Mouse (Mus musculus) ES-E14 (cell line): Measurements from ENCODE around the gene Itch.

Experiments
- CHD2 ChIP-seq: IDR thresholded peaks from 2 replicates; pipeline ENCODE4 v1.6.1; 2014; ENCODE audit warnings: mild to moderate bottlenecking, low read depth, low read length, inconsistent platforms
- HCFC1 ChIP-seq: IDR thresholded peaks from 2 replicates; pipeline ENCODE4 v1.6.1; 2012; ENCODE audit warnings: low read length, inconsistent platforms, borderline replicate concordance; ENCODE audit not compliant: insufficient read depth
- MAFK ChIP-seq: IDR thresholded peaks from 2 replicates; pipeline ENCODE4 v1.6.1; 2014; ENCODE audit warnings: mild to moderate bottlenecking, low read depth, low read length, inconsistent platforms; ENCODE audit not compliant: insufficient read depth
- ZC3H11A ChIP-seq: IDR thresholded peaks from 2 replicates; pipeline ENCODE4 v1.6.1; 2012; ENCODE audit warnings: low read depth, mild to moderate bottlenecking, inconsistent platforms, low read length, borderline replicate concordance

DNA sequence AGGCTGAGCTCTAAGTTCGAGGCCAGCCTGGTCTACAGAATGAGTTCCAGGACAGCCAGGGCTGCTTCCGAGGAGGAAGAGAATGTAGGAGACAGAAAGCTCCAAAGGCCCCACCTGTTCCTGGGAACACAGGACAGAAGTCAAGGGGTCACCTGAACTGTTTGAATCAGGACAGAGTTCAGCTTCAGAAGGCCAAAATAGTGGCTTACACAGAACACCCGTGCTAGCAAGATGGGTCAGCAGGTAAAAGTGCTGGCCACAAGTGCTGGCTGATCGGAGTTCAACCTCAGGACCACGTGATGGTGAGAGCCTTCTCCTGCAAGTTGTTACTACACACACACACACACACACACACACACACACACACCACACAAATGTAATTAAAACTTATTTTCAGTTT is 133.6 kb downstream of the Itch start:
- no peak for TF ChIP-seq ZC3H11A
- TF ChIP-seq HCFC1: no peak
- no peak for TF ChIP-seq CHD2
- no peak for TF ChIP-seq MAFK
